Mouse (Mus musculus) heart, adult 2 months (tissue): ENCODE results near the gene Ahdc1. TPM values are rescaled to one million over a fixed set of nuclear protein-coding genes. Genes with fewer than 3 reads are reported as not detected.

Source experiments
- DNase-seq, 2 experiments: peaks; one replicate each; pipeline ENCODE4 v3.0.0; 2021
- H3K27ac ChIP-seq: fragments of 200-600 bp; 2 replicates; pipeline ENCODE4 v1.8.1; 2022
- H3K27me3 ChIP-seq: fragments of 200-500 bp; 2 replicates; pipeline ENCODE4 v1.6.1; 2012; ENCODE audit warnings: mild to moderate bottlenecking, low read length, inconsistent platforms, mixed read lengths; ENCODE audit not compliant: control insufficient read depth, insufficient read depth
- H3K36me3 ChIP-seq: fragments of 200-500 bp; 2 replicates; pipeline ENCODE4 v1.6.1; 2012; ENCODE audit warnings: low read length, inconsistent platforms; ENCODE audit not compliant: control insufficient read depth, insufficient read depth
- H3K4me1 ChIP-seq: fragments of 200-500 bp; 2 replicates; pipeline ENCODE4 v1.6.1; 2011; ENCODE audit warnings: low read length; ENCODE audit not compliant: control insufficient read depth, insufficient read depth
- H3K4me3 ChIP-seq: fragments of 200-600 bp; 2 replicates; pipeline ENCODE4 v1.8.1; 2022
- H3K79me2 ChIP-seq: fragments of 200-500 bp; replicated peaks from 2 replicates; pipeline ENCODE4 v1.6.1; 2012; ENCODE audit warnings: mild to moderate bottlenecking, inconsistent platforms, low read length, moderate library complexity, mixed read lengths; ENCODE audit not compliant: control insufficient read depth, insufficient read depth
- H3K9ac ChIP-seq: fragments of 200-500 bp; 2 replicates; pipeline ENCODE4 v1.6.1; 2012; ENCODE audit warnings: low read depth, mild to moderate bottlenecking, control low read depth, inconsistent platforms, low read length, mixed read lengths
- CTCF ChIP-seq: fragments of 200-600 bp; IDR thresholded peaks from 2 replicates; pipeline ENCODE4 v1.8.1; 2022; ENCODE audit warnings: antibody characterized with exemption, mild to moderate bottlenecking, moderate library complexity
- EP300 ChIP-seq: fragments of 200-500 bp; IDR thresholded peaks from 2 replicates; pipeline ENCODE4 v1.6.1; 2011; ENCODE audit warnings: low read depth, low read length, control low read depth; ENCODE audit not compliant: insufficient read depth
- POLR2A ChIP-seq: fragments of 200-500 bp; IDR thresholded peaks from 2 replicates; pipeline ENCODE4 v1.6.1; 2011; ENCODE audit warnings: mild to moderate bottlenecking, low read depth, low read length, control low read depth; ENCODE audit not compliant: insufficient read depth
- WGBS: fragments of 180-500 bp; shearing (Covaris S2); methylation state at CpG from one replicate; pipeline ENCODE4 v1.1.7; 2018; 5-methylcytosine and 5-hydroxymethylcytosine counted together
- intact Hi-C: fragments of 180-260 bp; cut with DNase I; formaldehyde crosslinking; loops from one replicate; pipeline ENCODE4 v1.15.1; 2025
- polyA plus RNA-seq: library from polyadenylated mRNA; depleted of rRNA; stranded (reverse); fragments of >200 nt; gene quantifications from 2 replicates; pipeline ENCODE4 v1.2.3, GENCODE M21; 2012
- total RNA-seq, 2 experiments: library from RNA; stranded (reverse); gene quantifications; 2 replicates each; pipeline ENCODE4 v1.2.3; 2021

Ahdc1 gene
- total and polyA plus RNA-seq, 3 experiments = 21.8 to 50.9 (median 42.6) TPM

- peaks cover 2% of the 10 kb centered on the region; the same call in 1 of the 2 replicates for H3K79me2 ChIP-seq
- 51% methylated on average over 14 of the region's 14 CpGs for WGBS
- H3K4me1 ChIP-seq = peaks cover 36% of the 10 kb centered on the region
- no peak for DNase-seq
- TF ChIP-seq POLR2A (no peak), CTCF (no peak), EP300 (no peak)
- H3K27me3 ChIP-seq = no peaks in the 10 kb centered on the region
- H3K27ac ChIP-seq = peak overlapping the region; percentile 95
- peaks cover 4% of the 10 kb centered on the region for H3K36me3 ChIP-seq
- intact Hi-C loops = no loop called here
- peak overlapping the region; percentile 73 for H3K4me3 ChIP-seq
- H3K9ac ChIP-seq = peak overlapping the region; percentile 52
Measured at GRCm38 (mm10) chr4:133040241-133040904, 29.3 kb downstream of the Ahdc1 start.

GRCm38 (mm10) chr4:133042244-133042643, 31.2 kb downstream of the Ahdc1 start:
- H3K27me3 ChIP-seq = no peaks in the 10 kb centered on the region
- no peak for DNase-seq
- peaks cover 2% of the 10 kb centered on the region; the same call in 1 of the 2 replicates for H3K79me2 ChIP-seq
- TF ChIP-seq POLR2A = no peak
- no peak for TF ChIP-seq CTCF
- no peak overlapping the region for H3K9ac ChIP-seq
- no peak overlapping the region; the same call in 1 of the 2 replicates for H3K4me3 ChIP-seq
- H3K27ac ChIP-seq = peak overlapping the region; percentile 86
- WGBS = 39% methylated on average over 4 of the region's 4 CpGs
- H3K4me1 ChIP-seq = peaks cover 42% of the 10 kb centered on the region
- intact Hi-C loops = no loop called here
- no peaks in the 10 kb centered on the region; the same call in 1 of the 2 replicates for H3K36me3 ChIP-seq

GRCm38 (mm10) chr4:133042651-133043635, 31.9 kb downstream of the Ahdc1 start:
- 25% methylated on average over 28 of the region's 28 CpGs for WGBS
- TF ChIP-seq POLR2A (no peak), CTCF (no peak)
- peaks cover 41% of the 10 kb centered on the region for H3K4me1 ChIP-seq
- H3K9ac ChIP-seq = peak overlapping the region; percentile 27
- H3K79me2 ChIP-seq = peaks cover 2% of the 10 kb centered on the region; the same call in 1 of the 2 replicates
- intact Hi-C loops = no loop called here
- no peaks in the 10 kb centered on the region for H3K27me3 ChIP-seq
- H3K4me3 ChIP-seq = peak overlapping the region; percentile 3; the same call in 1 of the 2 replicates
- peak overlapping the region; percentile 86 for H3K27ac ChIP-seq
- DNase-seq = peak in 1 of 2 experiments; percentile 69
- H3K36me3 ChIP-seq = no peaks in the 10 kb centered on the region; the same call in 1 of the 2 replicates

- Histone ChIP-seq H3K9ac (peak overlapping the region; percentile 30; the same call in 1 of the 2 replicates), H3K79me2 (peaks cover 2% of the 10 kb centered on the region; the same call in 1 of the 2 replicates), H3K27ac (peak overlapping the region; percentile 86), H3K27me3 (no peaks in the 10 kb centered on the region), H3K4me1 (peaks cover 44% of the 10 kb centered on the region), H3K4me3 (no peak overlapping the region), H3K36me3 (no peaks in the 10 kb centered on the region)
- 0 out of 2 replicates have a peak, but pooled peaks have one; percentile 44 for TF ChIP-seq EP300
- no peak for TF ChIP-seq CTCF
- 0 out of 2 replicates have a peak, but pooled peaks have one; percentile 28 for TF ChIP-seq POLR2A
- peak; percentile 75 to 88 for DNase-seq
- intact Hi-C loops = no loop called here
- WGBS = 38% methylated on average over 6 of the region's 6 CpGs
Measured at GRCm38 (mm10) chr4:133043798-133044646, 33.0 kb downstream of the Ahdc1 start.

GRCm38 (mm10) chr4:133044647-133045094, 33.6 kb downstream of the Ahdc1 start:
- peaks cover 47% of the 10 kb centered on the region for H3K4me1 ChIP-seq
- peak overlapping the region; percentile 20; the same call in 1 of the 2 replicates for H3K9ac ChIP-seq
- intact Hi-C loops = no loop called here
- DNase-seq = no peak
- 0 out of 2 replicates have a peak overlapping the region, but pooled peaks have one; percentile 4 for H3K4me3 ChIP-seq
- no peaks in the 10 kb centered on the region for H3K27me3 ChIP-seq
- H3K36me3 ChIP-seq = no peaks in the 10 kb centered on the region
- WGBS = 29% methylated on average over 6 of the region's 6 CpGs
- peak overlapping the region; percentile 86 for H3K27ac ChIP-seq
- TF ChIP-seq EP300 = no peak; the same call in 1 of the 2 replicates
- TF ChIP-seq CTCF = no peak
- H3K79me2 ChIP-seq = peaks cover 2% of the 10 kb centered on the region; the same call in 1 of the 2 replicates
